Mouse (Mus musculus): Measurements from ENCODE around the gene Amz2.

Amz2 gene

GRCm38 (mm10) chr11:109496475-109496993 is 70.8 kb downstream of the Amz2 start:
- DNase-seq = no peak

- no peak for DNase-seq
Observed at GRCm38 (mm10) chr11:109496996-109497714, 71.4 kb downstream of the Amz2 start.

GRCm38 (mm10) chr11:109497990-109498389 is 72.2 kb downstream of the Amz2 start:
- DNase-seq = no peak

GRCm38 (mm10) chr11:109500206-109500605 is 74.5 kb downstream of the Amz2 start:
- DNase-seq = no peak

Data from right cerebral cortex, postnatal 14 days (tissue).